Mouse (Mus musculus) WW6 (cell line): ENCODE data around the gene Gopc.
"Not testable (repeated sequence)": the region's sequence is repeated elsewhere in the genome, so short reads cannot be mapped to it uniquely, and the experiment has no call there.

Source experiments
- DNase-seq: peaks from one replicate; pipeline ENCODE4 v3.0.0-alpha.2; 2013; ENCODE audit warnings: low read depth, low spot score

Gene Gopc

DNA sequence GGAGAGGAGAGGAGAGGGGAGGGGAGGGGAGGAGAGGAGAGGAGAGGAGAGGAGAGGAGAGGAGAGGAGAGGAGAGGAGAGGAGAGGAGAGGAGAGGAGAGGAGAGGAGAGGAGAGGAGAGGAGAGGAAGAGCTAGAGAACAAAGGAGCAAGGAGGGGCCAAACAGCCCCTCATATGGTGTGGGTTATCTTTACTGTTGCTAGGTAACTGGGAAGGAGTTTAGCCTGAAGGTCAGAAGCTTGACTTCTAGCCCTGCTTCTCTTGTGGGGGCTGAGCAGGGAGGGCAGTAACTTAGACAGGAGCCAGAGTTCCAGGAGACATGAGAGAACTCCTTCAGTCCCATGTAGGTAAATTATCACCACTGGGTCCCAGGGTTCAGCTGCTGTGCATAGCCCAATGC lies 83.4 kb downstream of the Gopc start:
- DNase-seq = not testable (repeated sequence)

DNA sequence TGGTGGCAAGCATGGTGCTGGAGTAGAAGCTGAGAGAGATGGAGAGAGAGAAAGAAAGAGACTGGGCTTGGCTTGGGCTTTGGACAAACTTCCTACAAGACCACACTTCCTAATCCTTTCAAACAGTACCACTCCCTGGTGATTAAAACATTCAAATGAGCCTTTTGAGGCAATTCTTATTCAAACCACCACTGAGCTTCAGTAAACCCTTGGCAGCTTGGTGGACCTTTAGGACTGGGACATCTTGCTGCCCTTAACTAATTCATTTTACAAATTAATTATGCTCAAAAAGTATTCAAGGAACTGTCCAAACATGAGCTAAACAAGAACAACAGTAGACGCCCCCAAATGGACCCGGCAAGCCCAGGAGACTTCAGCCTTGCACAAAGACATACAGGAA lies 86.0 kb downstream of the Gopc start:
- DNase-seq = no peak

DNA sequence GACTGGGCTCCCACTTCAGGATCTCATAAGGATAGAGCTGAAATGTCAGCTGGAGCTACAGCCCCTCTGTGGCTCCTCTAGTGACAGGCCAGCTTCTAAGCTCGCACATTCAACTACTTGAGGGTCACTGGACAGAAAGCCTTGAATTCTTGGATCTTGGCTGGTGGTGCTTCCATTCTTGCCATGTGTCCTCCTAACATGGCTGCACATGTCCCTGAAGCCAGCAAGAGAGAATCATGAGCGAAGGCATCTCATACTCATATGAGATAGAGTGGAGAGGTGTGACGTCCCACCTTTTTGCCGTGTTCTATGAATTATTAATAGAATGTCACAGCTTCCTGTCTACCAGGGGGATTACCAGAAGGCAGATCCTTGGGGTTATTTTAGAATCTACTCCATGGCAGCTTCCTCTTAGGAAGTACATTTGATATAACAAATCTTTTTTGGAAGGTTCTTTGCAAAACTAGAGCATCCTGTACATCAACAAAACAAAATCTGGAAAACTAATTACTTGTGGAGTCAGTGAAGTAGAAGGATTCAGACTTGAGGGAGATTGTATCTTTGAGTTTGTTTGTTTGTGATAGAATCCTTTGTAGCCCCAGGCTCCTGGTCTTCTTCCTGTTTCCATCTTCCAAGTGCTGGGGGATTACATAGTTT lies 87.9 kb downstream of the Gopc start:
- no peak for DNase-seq

DNA sequence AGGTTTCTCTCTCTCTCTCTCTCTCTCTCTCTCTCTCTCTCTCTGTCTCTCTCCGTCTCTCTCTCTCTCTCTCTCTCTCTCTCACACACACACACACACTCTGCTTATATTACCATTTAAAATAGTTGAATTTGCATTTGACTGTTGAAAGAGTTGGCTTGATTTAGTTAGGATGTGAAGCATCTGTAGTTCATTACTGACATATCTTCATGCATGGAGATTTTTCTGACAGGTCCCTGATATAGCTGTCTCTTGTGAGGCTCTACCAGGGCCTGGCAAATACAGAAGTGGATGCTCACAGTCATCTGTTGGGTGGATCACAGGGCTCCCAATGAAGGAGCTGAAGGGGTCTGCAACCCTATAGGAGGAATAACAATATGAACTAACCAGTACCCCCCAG lies 89.5 kb downstream of the Gopc start:
- DNase-seq = not testable (repeated sequence)

DNA sequence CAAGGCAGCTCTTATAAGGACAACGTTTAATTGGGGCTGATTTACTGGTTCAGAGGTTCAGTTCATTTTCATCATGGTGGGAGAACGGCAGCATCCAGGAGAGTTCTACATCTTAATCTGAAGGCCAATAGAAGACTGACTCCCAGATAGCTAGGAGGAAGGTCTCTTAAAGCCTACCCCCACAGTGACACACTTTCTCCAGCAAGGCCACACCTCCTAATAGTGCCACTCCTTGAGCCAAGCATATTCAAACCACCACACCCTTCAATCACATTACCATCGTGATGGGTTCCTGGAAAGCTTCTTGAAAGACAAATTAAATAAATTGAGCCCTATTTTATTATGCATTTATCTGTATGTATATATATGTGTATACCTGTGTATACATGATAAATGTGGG lies 92.7 kb downstream of the Gopc start:
- no peak for DNase-seq

DNA sequence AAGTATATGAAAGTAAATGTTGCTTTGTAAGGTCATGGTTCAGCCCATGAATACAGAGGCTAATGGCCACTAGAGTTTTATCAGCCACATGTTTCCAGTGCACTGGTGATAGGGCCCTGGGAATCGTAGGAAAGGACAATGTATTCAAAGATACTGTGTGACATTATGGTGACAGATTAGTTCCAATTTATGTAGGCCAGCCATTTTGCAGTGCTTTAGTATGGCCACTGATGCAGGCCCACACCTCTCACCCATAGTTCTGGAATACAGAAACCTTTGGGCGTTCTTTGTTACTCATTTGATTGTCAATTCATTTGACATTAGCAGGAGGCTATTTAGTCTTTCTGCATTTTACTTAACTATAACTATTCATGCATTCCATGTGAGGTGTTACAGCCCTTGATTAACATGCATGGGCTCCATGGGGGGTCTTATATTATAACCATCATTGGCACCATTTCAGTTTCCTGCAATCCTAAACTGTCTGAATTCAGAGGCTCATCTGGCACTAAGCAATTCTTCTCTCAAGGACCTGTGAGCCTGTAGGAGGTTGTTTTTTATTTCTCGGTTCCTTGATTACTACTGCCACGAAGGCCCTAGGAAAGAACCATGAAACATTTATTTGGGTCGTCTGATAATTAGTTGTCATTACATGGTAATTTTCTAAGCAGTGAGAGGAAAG lies 93.9 kb downstream of the Gopc start:
- DNase-seq = no peak
